Mouse (Mus musculus): ENCODE results near the gene Ehmt1. TPM values are rescaled to one million over a fixed set of nuclear protein-coding genes. Genes with fewer than 3 reads are reported as not detected.

Ehmt1 gene
- polyA plus RNA-seq, 1 experiment: 57.3 TPM

- no peaks in the 10 kb centered on the region for H3K4me1 ChIP-seq (ENCODE audit: control insufficient read depth, insufficient read depth, low read length)
- WGBS: 42% methylated on average over 7 of the region's 7 CpGs
- TF ChIP-seq CTCF (IDR thresholded peaks at IDR 0.05; ENCODE audit: insufficient read depth, low read length): no peak
- TF ChIP-seq POLR2A (IDR thresholded peaks at IDR 0.05; ENCODE audit: borderline replicate concordance, extremely low read depth, low read depth, low read length): no peak
- H3K4me3 ChIP-seq (replicated peaks; ENCODE audit: extremely low read depth, low read depth, low read length): no peak overlapping the region
- no peak for DNase-seq
Measured at GRCm38 (mm10) chr2:24747878-24748277, 171.5 kb downstream of the Ehmt1 start.

Other genes starting within 250 kb of the Ehmt1 start
- gene Cacna1b, start 156.5 kb downstream of the Ehmt1 start, polyA plus RNA-seq (2012; rRNA removed): 2.9 and 3.8 TPM in 2 replicates
- gene Arrdc1, start 15.6 kb upstream of the Ehmt1 start, polyA plus RNA-seq (2012; rRNA removed): 221 and 242 TPM in 2 replicates
- 3.7 and 5.5 TPM in 2 replicates for gene Zmynd19, start 30.2 kb upstream of the Ehmt1 start, polyA plus RNA-seq (2012; rRNA removed)
- 12.8 and 17.6 TPM in 2 replicates for gene Dph7, start 42.8 kb upstream of the Ehmt1 start, polyA plus RNA-seq (2012; rRNA removed)
- gene Mrpl41, start 55.5 kb upstream of the Ehmt1 start, polyA plus RNA-seq (2012; rRNA removed): 17.8 and 23.4 TPM in 2 replicates
- 17.6 and 26.9 TPM in 2 replicates for gene Pnpla7, start 56.4 kb upstream of the Ehmt1 start, polyA plus RNA-seq (2012; rRNA removed)
- gene Nsmf, start 134.7 kb upstream of the Ehmt1 start, polyA plus RNA-seq (2012; rRNA removed): 124 and 135 TPM in 2 replicates
- 2.0 and 2.6 TPM in 2 replicates for gene Entpd8, start 160.7 kb upstream of the Ehmt1 start, polyA plus RNA-seq (2012; rRNA removed)
- 2.1 and 2.4 TPM in 2 replicates for gene Noxa1, start 175.5 kb upstream of the Ehmt1 start, polyA plus RNA-seq (2012; rRNA removed)

All from lung, adult 2 months (tissue).